Mouse (Mus musculus): ENCODE results near the gene Mmadhc. TPM values are rescaled to one million over a fixed set of nuclear protein-coding genes. Genes with fewer than 3 reads are reported as not detected.

The Mmadhc gene
- total and polyA plus RNA-seq, 3 experiments: 91.2 to 112 TPM; not detected in 1

DNA sequence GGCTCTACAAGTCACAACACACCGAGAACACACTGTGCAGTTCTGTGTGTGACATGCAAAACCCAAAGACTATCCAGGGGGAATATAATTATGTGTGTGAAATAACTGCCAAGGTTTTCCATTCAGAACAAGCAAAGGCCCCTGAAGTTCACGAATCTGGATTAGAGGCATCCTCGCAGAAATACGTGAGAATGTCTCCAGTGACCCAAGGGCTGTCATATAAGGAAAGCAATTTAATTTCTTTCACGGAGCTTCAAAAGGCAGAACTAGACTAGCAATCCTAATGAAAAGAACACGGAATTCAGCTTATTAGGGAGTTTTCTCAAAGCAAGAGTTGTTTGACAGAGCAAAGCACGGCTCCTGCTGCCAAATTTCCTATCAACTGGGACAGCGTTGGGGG, 63.1 kb downstream of the Mmadhc start:
- DNase-seq (ENCODE audit: low read depth, low spot score): no peak
- Histone ChIP-seq H3K36me3 (ENCODE audit: control insufficient read depth in 1 of 2, insufficient read depth in 2 of 2, low read length in 2 of 2) (no peaks in the 10 kb centered on the region), H3K4me3 (ENCODE audit: control insufficient read depth in 1 of 2, insufficient read depth in 1 of 2, low read depth in 2 of 2, low read length in 2 of 2) (no peak overlapping the region), H3K9ac (ENCODE audit: control insufficient read depth, low read depth, low read length, poor library complexity, severe bottlenecking) (no peak overlapping the region), H3K27ac (ENCODE audit: control insufficient read depth, low read depth, low read length) (no peak overlapping the region), H3K27me3 (ENCODE audit: control insufficient read depth in 1 of 2, insufficient read depth in 2 of 2, low read length in 2 of 2) (no peaks in the 10 kb centered on the region), H3K4me1 (ENCODE audit: control insufficient read depth in 1 of 2, insufficient read depth in 2 of 2, low read length in 2 of 2) (no peaks in the 10 kb centered on the region), H3K9me3 (replicated peaks; ENCODE audit: insufficient read depth, low read length) (no peaks in the 10 kb centered on the region), H3K79me2 (ENCODE audit: control insufficient read depth, insufficient read depth, low read length, poor library complexity) (no peaks in the 10 kb centered on the region)
- TF ChIP-seq POLR2AphosphoS5 (IDR thresholded peaks at IDR 0.05; ENCODE audit: borderline replicate concordance, low read depth, low read length): no peak
- no peak for TF ChIP-seq TAL1 (IDR thresholded peaks at IDR 0.05; ENCODE audit: low read length)
- TF ChIP-seq NELFE (IDR thresholded peaks at IDR 0.05; ENCODE audit: low read depth, low read length): no peak
- no peak for TF ChIP-seq MAFK (IDR thresholded peaks at IDR 0.05; ENCODE audit: borderline replicate concordance, low read depth, low read length)
- no peak for TF ChIP-seq ETS1 (IDR thresholded peaks at IDR 0.05; ENCODE audit: low read depth, low read length)
- no peak for TF ChIP-seq KAT2A (conservative IDR thresholded peaks at IDR 0.05; ENCODE audit: low read depth, low read length)
- TF ChIP-seq HCFC1 (IDR thresholded peaks at IDR 0.05; ENCODE audit: low read depth, low read length): no peak
- TF ChIP-seq CTCF (IDR thresholded peaks at IDR 0.05 in 2 of 3, conservative IDR thresholded peaks at IDR 0.05 in 1 of 3; ENCODE audit: control insufficient read depth in 1 of 3, insufficient read depth in 1 of 3, low read depth in 2 of 3, low read length in 3 of 3, poor library complexity in 1 of 3, severe bottlenecking in 1 of 3): no peak
- TF ChIP-seq NRF1 (IDR thresholded peaks at IDR 0.05; ENCODE audit: insufficient read depth, low read depth, low read length, poor library complexity, severe bottlenecking): no peak
- TF ChIP-seq GATA1 (IDR thresholded peaks at IDR 0.05; ENCODE audit: low read depth, low read length): no peak
- TF ChIP-seq MAZ (IDR thresholded peaks at IDR 0.05; ENCODE audit: low read depth, low read length): no peak
- no peak for TF ChIP-seq ELF1 (IDR thresholded peaks at IDR 0.05; ENCODE audit: low read depth, low read length)
- no peak for TF ChIP-seq POLR2AphosphoS2 (IDR thresholded peaks at IDR 0.05; ENCODE audit: low read length)
- TF ChIP-seq ZKSCAN1 (IDR thresholded peaks at IDR 0.05; ENCODE audit: low read depth, low read length): no peak
- no peak for TF ChIP-seq MAX (IDR thresholded peaks at IDR 0.05; ENCODE audit: low read length)
- no peak for TF ChIP-seq CHD2 (IDR thresholded peaks at IDR 0.05; ENCODE audit: low read length)
- no peak for TF ChIP-seq TBP (IDR thresholded peaks at IDR 0.05; ENCODE audit: low read depth, low read length)
- TF ChIP-seq ZMIZ1 (IDR thresholded peaks at IDR 0.05; ENCODE audit: low read depth, low read length): no peak
- no peak for TF ChIP-seq RAD21 (IDR thresholded peaks at IDR 0.05; ENCODE audit: low read depth, low read length)
- TF ChIP-seq SMC3 (IDR thresholded peaks at IDR 0.05; ENCODE audit: low read depth, low read length): no peak

Other genes starting within 250 kb of the Mmadhc start
- not detected in 2 replicates for gene Lypd6, start 230.4 kb downstream of the Mmadhc start, total RNA-seq (2012; rRNA removed)
- not detected for gene Lypd6, start 230.4 kb downstream of the Mmadhc start, polyA plus RNA-seq (2012; ENCODE audit: insufficient read depth in 1 of 2, insufficient read length in 2 of 2, low read depth in 1 of 2, low replicate concordance in 2 of 2, missing spikeins in 1 of 2)

Measured in MEL (cell line).